Comparison of ENCODE assay signal across 19 mouse cellular contexts in genomic region chr10:125039290-125039689, GRCm38 (mm10).
DNase-seq lines count a peak whose midpoint lies in the region; ATAC-seq and TF ChIP-seq lines count a peak whose summit lies in the region.
"Had no signal": no experiment of that assay in that cellular context is flagged by ENCODE, and none has a peak within 500 bp of the region (broad histone marks: within the 10 kb centered on the region; RNA-seq: fewer than 3 reads in every experiment).

No protein-coding gene starts in this region.

- no peak for DNase-seq in intestine, embryonic 14.5 days (ENCODE audit: low spot score)
- no peak for DNase-seq in adrenal gland, postnatal 36 days
- DNase-seq: adrenal gland, adult 2 months; adrenal gland, postnatal 10 days; adrenal gland, postnatal 25 days; cerebellum, adult 11-12 months; cerebellum, adult 2 months; cerebellum, adult 9-10 months; cerebellum, postnatal 10 days; cerebellum, postnatal 25 days; forebrain, postnatal 0 days had no signal

- 0 out of 2 replicates have a peak, but pooled peaks have one; percentile 36 for ATAC-seq in intestine, embryonic 14.5 days (replicated peaks; ENCODE audit: low FRiP score, low TSS enrichment, low read depth)
- ATAC-seq in intestine, embryonic 15.5 days, result peak; percentile 95
- ATAC-seq in intestine, postnatal 0 days, result peak; percentile 79
- no peak for ATAC-seq in erythroid progenitor cell, adult 5-6 weeks (replicated peaks; ENCODE audit: low FRiP score, poor library complexity, severe bottlenecking)
- ATAC-seq: forebrain, embryonic 13.5 days; forebrain, embryonic 15.5 days; forebrain, postnatal 0 days had no signal

- no peak overlapping the region for H3K4me3 ChIP-seq in intestine, embryonic 14.5 days (ENCODE audit: low read depth, low read length)
- no peak overlapping the region for H3K4me3 ChIP-seq in intestine, embryonic 15.5 days (replicated peaks)
- no peak overlapping the region for H3K4me3 ChIP-seq in intestine, postnatal 0 days (ENCODE audit: low read depth, low read length)
- H3K4me3 ChIP-seq: embryonic facial prominence, embryonic 13.5 days; embryonic facial prominence, embryonic 15.5 days; erythroblast, embryonic 14.5 days; forebrain, embryonic 13.5 days; forebrain, embryonic 15.5 days had no signal

- H3K36me3 ChIP-seq in intestine, embryonic 14.5 days (ENCODE audit: control insufficient read depth, insufficient read depth, low read length), result no peaks in the 10 kb centered on the region
- no peaks in the 10 kb centered on the region for H3K36me3 ChIP-seq in intestine, embryonic 15.5 days
- no peaks in the 10 kb centered on the region for H3K36me3 ChIP-seq in intestine, postnatal 0 days (ENCODE audit: control insufficient read depth, insufficient read depth)
- H3K36me3 ChIP-seq: embryonic facial prominence, embryonic 13.5 days; embryonic facial prominence, embryonic 15.5 days; forebrain, embryonic 15.5 days had no signal

- TF ChIP-seq CTCF in intestine, postnatal 0 days (IDR thresholded peaks at IDR 0.05; ENCODE audit: low read depth), result no peak

- no peaks in the 10 kb centered on the region for H3K9me3 ChIP-seq in intestine, embryonic 14.5 days (ENCODE audit: control insufficient read depth, low read length)
- no peaks in the 10 kb centered on the region for H3K9me3 ChIP-seq in intestine, embryonic 15.5 days
- no peaks in the 10 kb centered on the region for H3K9me3 ChIP-seq in intestine, postnatal 0 days (ENCODE audit: control insufficient read depth)
- H3K9me3 ChIP-seq: embryonic facial prominence, embryonic 13.5 days; embryonic facial prominence, embryonic 15.5 days; forebrain, embryonic 13.5 days; forebrain, embryonic 15.5 days had no signal

- 65% methylated on average over 3 of the region's 3 CpGs for WGBS in intestine, embryonic 14.5 days
- WGBS in intestine, embryonic 15.5 days, result 55% methylated on average over 3 of the region's 3 CpGs
- WGBS in intestine, postnatal 0 days, result 31% methylated on average over 3 of the region's 3 CpGs

- no peaks in the 10 kb centered on the region for H3K27me3 ChIP-seq in intestine, embryonic 14.5 days (replicated peaks; ENCODE audit: control insufficient read depth, insufficient read depth, low read length)
- H3K27me3 ChIP-seq in intestine, embryonic 15.5 days (replicated peaks), result no peaks in the 10 kb centered on the region
- H3K27me3 ChIP-seq in intestine, postnatal 0 days (replicated peaks; ENCODE audit: control insufficient read depth, insufficient read depth, low read length), result no peaks in the 10 kb centered on the region
- H3K27me3 ChIP-seq: embryonic facial prominence, embryonic 13.5 days; embryonic facial prominence, embryonic 15.5 days; forebrain, embryonic 13.5 days; forebrain, embryonic 15.5 days had no signal

- H3K9ac ChIP-seq in intestine, embryonic 14.5 days (ENCODE audit: low read length), result no peak overlapping the region
- H3K9ac ChIP-seq in intestine, embryonic 15.5 days, result no peak overlapping the region
- no peak overlapping the region for H3K9ac ChIP-seq in intestine, postnatal 0 days (ENCODE audit: low read depth, low read length)
- H3K9ac ChIP-seq: embryonic facial prominence, embryonic 13.5 days; embryonic facial prominence, embryonic 15.5 days; forebrain, embryonic 13.5 days; forebrain, embryonic 15.5 days; forebrain, postnatal 0 days had no signal

- H3K27ac ChIP-seq in intestine, embryonic 14.5 days (ENCODE audit: low read depth), result no peak overlapping the region
- no peak overlapping the region for H3K27ac ChIP-seq in intestine, embryonic 15.5 days
- no peak overlapping the region for H3K27ac ChIP-seq in intestine, postnatal 0 days (ENCODE audit: low read depth, low read length)
- H3K27ac ChIP-seq: embryonic facial prominence, embryonic 13.5 days; embryonic facial prominence, embryonic 15.5 days; forebrain, embryonic 13.5 days; forebrain, embryonic 15.5 days had no signal

- H3K4me1 ChIP-seq in intestine, embryonic 14.5 days (replicated peaks; ENCODE audit: control insufficient read depth, insufficient read depth, low read length), result no peaks in the 10 kb centered on the region
- H3K4me1 ChIP-seq in intestine, embryonic 15.5 days (replicated peaks), result no peaks in the 10 kb centered on the region
- H3K4me1 ChIP-seq in intestine, postnatal 0 days (replicated peaks; ENCODE audit: control insufficient read depth, insufficient read depth, low read length), result 0 out of 2 replicates have a peak, but pooled peaks cover 3% of the 10 kb centered on the region
- H3K4me1 ChIP-seq: embryonic facial prominence, embryonic 13.5 days; embryonic facial prominence, embryonic 15.5 days; forebrain, embryonic 13.5 days; forebrain, embryonic 15.5 days had no signal

- no peak overlapping the region for H3K4me2 ChIP-seq in intestine, embryonic 14.5 days (ENCODE audit: low read length)
- no peak overlapping the region for H3K4me2 ChIP-seq in intestine, embryonic 15.5 days (replicated peaks)
- no peak overlapping the region for H3K4me2 ChIP-seq in intestine, postnatal 0 days (replicated peaks; ENCODE audit: low read depth)
- H3K4me2 ChIP-seq: embryonic facial prominence, embryonic 13.5 days; embryonic facial prominence, embryonic 15.5 days; forebrain, embryonic 13.5 days; forebrain, embryonic 15.5 days had no signal
